8 mouse cellular contexts compared by ENCODE assay signal in the genomic region with DNA sequence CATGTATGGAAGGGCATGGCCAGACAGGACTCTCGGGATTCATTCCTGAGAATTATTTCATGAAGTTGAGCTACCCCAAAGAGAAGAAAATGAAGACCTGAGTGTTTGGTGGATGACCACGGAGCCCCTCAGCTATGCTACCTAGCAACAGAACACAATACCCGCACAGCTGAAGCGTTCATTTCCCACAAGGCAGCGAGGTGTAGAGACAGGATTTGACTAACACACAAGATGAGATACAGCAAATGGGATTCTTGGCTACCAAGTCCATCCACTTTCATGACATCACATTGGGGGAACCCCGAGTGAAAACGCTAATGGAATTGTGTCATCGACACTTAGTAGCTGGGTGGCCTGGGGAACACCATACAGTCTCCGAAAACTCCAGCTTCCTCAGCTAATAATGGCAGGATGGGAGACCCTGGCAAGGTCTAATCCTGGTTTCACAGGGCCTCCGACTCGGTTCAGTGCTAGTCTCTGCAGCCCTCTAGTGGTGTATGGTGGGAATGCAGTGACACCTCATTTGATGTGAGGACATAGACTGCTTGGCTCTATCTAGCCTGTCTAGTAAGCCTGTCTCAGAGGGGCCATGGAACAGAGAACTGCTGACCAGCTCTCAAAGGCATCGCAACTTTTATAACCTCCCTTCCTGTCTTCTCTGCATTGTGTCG. TPM values are rescaled to one million over a fixed set of nuclear protein-coding genes. Genes with fewer than 3 reads are reported as not detected.
A peak's percentile ranks its signal among the peaks of the same experiment; 100 is the strongest.
DNase-seq lines count a peak whose midpoint lies in the region; ATAC-seq and TF ChIP-seq lines count a peak whose summit lies in the region.

No protein-coding gene starts in this region.

- H3K4me3 ChIP-seq in E14TG2a.4 (replicated peaks; ENCODE audit: low read length): no peak overlapping the region
- H3K4me3 ChIP-seq in forebrain, embryonic 11.5 days (ENCODE audit: low read depth, low read length): no peak overlapping the region
- no peak overlapping the region for H3K4me3 ChIP-seq in liver, embryonic 13.5 days (replicated peaks)
- H3K4me3 ChIP-seq in neural tube, embryonic 13.5 days: no peak overlapping the region
- no peak overlapping the region for H3K4me3 ChIP-seq in stomach, postnatal 0 days (ENCODE audit: low read depth, low read length)

- TF ChIP-seq EP300 in stomach, postnatal 0 days (optimal IDR thresholded peaks at IDR 0.05): no peak

- intact Hi-C loops in heart, postnatal 10 days (cut with DNase I): loop anchor here (1.0 to 5.0 kb wide), 4 partner anchors 136 to 402 kb away; no protein-coding TSS in a partner anchor

- no peaks in the 10 kb centered on the region for H3K36me3 ChIP-seq in E14TG2a.4 (ENCODE audit: insufficient read depth, low read length)
- H3K36me3 ChIP-seq in forebrain, embryonic 11.5 days (ENCODE audit: control insufficient read depth, insufficient read depth, low read length): no peaks in the 10 kb centered on the region
- H3K36me3 ChIP-seq in liver, embryonic 13.5 days: no peaks in the 10 kb centered on the region
- no peaks in the 10 kb centered on the region for H3K36me3 ChIP-seq in neural tube, embryonic 13.5 days
- H3K36me3 ChIP-seq in stomach, postnatal 0 days (ENCODE audit: control insufficient read depth, insufficient read depth, low read length): no peaks in the 10 kb centered on the region

- H3K27me3 ChIP-seq in E14TG2a.4 (ENCODE audit: insufficient read depth, low read length): peaks cover 9% of the 10 kb centered on the region
- no peaks in the 10 kb centered on the region for H3K27me3 ChIP-seq in forebrain, embryonic 11.5 days (ENCODE audit: control insufficient read depth, insufficient read depth, low read length)
- H3K27me3 ChIP-seq in liver, embryonic 13.5 days: no peaks in the 10 kb centered on the region
- no peaks in the 10 kb centered on the region for H3K27me3 ChIP-seq in neural tube, embryonic 13.5 days
- no peaks in the 10 kb centered on the region for H3K27me3 ChIP-seq in stomach, postnatal 0 days (ENCODE audit: control insufficient read depth, insufficient read depth, low read length)

- TF ChIP-seq CTCF in E14TG2a.4 (conservative IDR thresholded peaks at IDR 0.05; ENCODE audit: low read length): peak; percentile 73
- TF ChIP-seq CTCF in stomach, postnatal 0 days (IDR thresholded peaks at IDR 0.05; ENCODE audit: low read depth): peak; percentile 100

- no peak overlapping the region for H3K27ac ChIP-seq in forebrain, embryonic 11.5 days (ENCODE audit: low read depth, low read length)
- H3K27ac ChIP-seq in liver, embryonic 13.5 days: no peak overlapping the region
- no peak overlapping the region for H3K27ac ChIP-seq in neural tube, embryonic 13.5 days (replicated peaks)
- H3K27ac ChIP-seq in stomach, postnatal 0 days (replicated peaks): no peak overlapping the region

- no peaks in the 10 kb centered on the region; the same call in 1 of the 2 replicates for H3K9me3 ChIP-seq in E14TG2a.4 (ENCODE audit: low read length)
- H3K9me3 ChIP-seq in forebrain, embryonic 11.5 days (ENCODE audit: control insufficient read depth, low read length): no peaks in the 10 kb centered on the region
- no peaks in the 10 kb centered on the region for H3K9me3 ChIP-seq in liver, embryonic 13.5 days (replicated peaks)
- no peaks in the 10 kb centered on the region for H3K9me3 ChIP-seq in neural tube, embryonic 13.5 days
- H3K9me3 ChIP-seq in stomach, postnatal 0 days (ENCODE audit: control insufficient read depth, low read length): no peaks in the 10 kb centered on the region

- WGBS in forebrain, embryonic 11.5 days: 30% methylated on average over 13 of the region's 13 CpGs
- 31% methylated on average over 13 of the region's 13 CpGs for WGBS in liver, embryonic 13.5 days (ENCODE audit: insufficient replicate concordance)
- WGBS in neural tube, embryonic 13.5 days: 25% methylated on average over 13 of the region's 13 CpGs
- WGBS in stomach, postnatal 0 days: 27% methylated on average over 13 of the region's 13 CpGs

- H3K4me2 ChIP-seq in forebrain, embryonic 11.5 days (ENCODE audit: low read depth, low read length, severe bottlenecking): no peak overlapping the region
- no peak overlapping the region for H3K4me2 ChIP-seq in liver, embryonic 13.5 days
- no peak overlapping the region for H3K4me2 ChIP-seq in neural tube, embryonic 13.5 days
- no peak overlapping the region for H3K4me2 ChIP-seq in stomach, postnatal 0 days (replicated peaks; ENCODE audit: low read depth)

- no peak overlapping the region for H3K9ac ChIP-seq in forebrain, embryonic 11.5 days (ENCODE audit: low read length)
- no peak overlapping the region for H3K9ac ChIP-seq in liver, embryonic 13.5 days
- no peak overlapping the region for H3K9ac ChIP-seq in neural tube, embryonic 13.5 days
- H3K9ac ChIP-seq in stomach, postnatal 0 days (ENCODE audit: low read length): no peak overlapping the region

- H3K4me1 ChIP-seq in E14TG2a.4 (replicated peaks; ENCODE audit: low read depth, low read length): peaks cover 26% of the 10 kb centered on the region
- 0 out of 2 replicates have a peak, but pooled peaks cover 4% of the 10 kb centered on the region for H3K4me1 ChIP-seq in forebrain, embryonic 11.5 days (replicated peaks; ENCODE audit: control insufficient read depth, insufficient read depth, low read length)
- no peaks in the 10 kb centered on the region for H3K4me1 ChIP-seq in liver, embryonic 13.5 days (replicated peaks)
- H3K4me1 ChIP-seq in neural tube, embryonic 13.5 days (replicated peaks): peaks cover 27% of the 10 kb centered on the region
- no peaks in the 10 kb centered on the region; the same call in 1 of the 2 replicates for H3K4me1 ChIP-seq in stomach, postnatal 0 days (replicated peaks; ENCODE audit: control insufficient read depth, insufficient read depth)

- DNase-seq in c-Kit-positive CD71-negative TER-119-negative erythroid progenitor cells, embryonic 14.5 days (ENCODE audit: low read depth): peak; percentile 77
- peak; percentile 94 for DNase-seq in forebrain, embryonic 11.5 days (ENCODE audit: low spot score)
- DNase-seq in heart, postnatal 10 days: peak; percentile 91 to 95
- peak; percentile 86 to 94 for DNase-seq in kidney, postnatal 36 days
- DNase-seq in liver, embryonic 13.5 days: peak; percentile 43
- DNase-seq in stomach, postnatal 0 days (ENCODE audit: low spot score): peak; percentile 84

- ATAC-seq in forebrain, embryonic 11.5 days (replicated peaks; ENCODE audit: low FRiP score): peak; percentile 88
- ATAC-seq in liver, embryonic 13.5 days (ENCODE audit: low read depth): peak; percentile 45; the same call in 1 of the 2 replicates
- ATAC-seq in neural tube, embryonic 13.5 days (ENCODE audit: low read depth): peak; percentile 87
- peak; percentile 73 for ATAC-seq in stomach, postnatal 0 days (ENCODE audit: low FRiP score, low TSS enrichment)

RNA-seq across cellular contexts. Expression of a gene that starts 40.9 kb away (rescaled TPM):
- 81.8 and 82.1 TPM in 2 replicates for polyA plus RNA-seq in forebrain, embryonic 11.5 days (2014; fragmentation: Nextera tagmentation; extraction: Ambion mirVana)
- total RNA-seq in heart, postnatal 10 days (2021): 10 to 100 TPM; 26.0 to 26.8 TPM
- polyA plus RNA-seq in liver, embryonic 13.5 days (2015; fragmentation: Nextera tagmentation; extraction: Ambion mirVana): 4.4 and 4.5 TPM in 2 replicates
- polyA plus RNA-seq in neural tube, embryonic 13.5 days (2015; fragmentation: Nextera tagmentation; extraction: Ambion mirVana): 75.4 and 91.9 TPM in 2 replicates
- 19.2 and 20.2 TPM in 2 replicates for polyA plus RNA-seq in stomach, postnatal 0 days (2015; fragmentation: Nextera tagmentation; extraction: Ambion mirVana)

Comparison
In these comparisons a context has a peak if more than half of its experiments do, and no peak if none do; other contexts are left out.
1. DNase-seq: peak in every context shown above with its lines; median percentile 94 in forebrain, embryonic 11.5 days; 93 in heart, postnatal 10 days; 90 in kidney, postnatal 36 days; 84 in stomach, postnatal 0 days; 77 in c-Kit-positive CD71-negative TER-119-negative erythroid progenitor cells, embryonic 14.5 days; 43 in liver, embryonic 13.5 days.